Mouse (Mus musculus) liver (tissue): ENCODE results near the gene Nwd1.
"Not testable (repeated sequence)": the region's sequence is repeated elsewhere in the genome, so short reads cannot be mapped to it uniquely, and the experiment has no call there.

Source experiments
- DNase-seq: peaks from one replicate; pipeline ENCODE4 v3.0.0-alpha.2; 2020; ENCODE audit warnings: mixed read lengths

The Nwd1 gene

DNA sequence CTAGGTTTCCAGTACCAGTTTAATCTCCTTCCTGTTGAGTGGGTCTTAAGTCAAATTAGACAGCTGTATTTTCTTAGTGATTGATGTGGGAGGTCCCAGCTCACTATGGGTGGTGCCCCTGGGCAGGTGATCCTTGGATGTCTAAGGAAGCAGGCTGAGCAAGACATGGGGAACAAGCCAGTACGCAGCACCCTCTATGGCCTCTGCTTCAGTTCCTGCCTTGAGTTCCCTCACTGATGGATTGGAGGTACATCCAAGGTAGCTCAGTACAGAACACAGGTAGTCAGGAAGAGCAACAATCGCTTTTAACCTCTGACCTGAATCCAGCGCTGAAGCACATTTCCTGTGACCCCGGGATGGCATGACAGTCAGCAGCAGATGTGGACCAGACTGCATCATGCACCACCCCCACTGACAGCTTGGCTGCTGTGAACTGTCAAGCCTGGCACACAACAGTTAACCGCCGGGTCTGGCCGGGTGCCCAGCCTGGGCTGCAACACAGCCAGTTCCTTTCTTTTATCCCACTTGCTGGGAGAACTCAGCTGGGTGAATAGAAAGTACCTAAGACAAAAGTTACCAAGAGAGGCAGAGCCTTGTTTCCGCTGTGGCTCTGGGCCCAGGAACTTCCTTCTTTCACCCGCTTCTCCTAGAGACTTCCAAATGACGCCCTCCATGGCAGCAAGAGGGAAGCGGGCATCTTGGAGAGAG, at the start of gene Nwd1:
TSS of gene Nwd1 (plus strand) at position 652 of the 708 bp plus-strand sequence.
- peak; percentile 44 for DNase-seq

GRCm38 (mm10) chr8:72642885-72643284, 3.6 kb upstream of the Nwd1 start:
- no peak for DNase-seq

DNA sequence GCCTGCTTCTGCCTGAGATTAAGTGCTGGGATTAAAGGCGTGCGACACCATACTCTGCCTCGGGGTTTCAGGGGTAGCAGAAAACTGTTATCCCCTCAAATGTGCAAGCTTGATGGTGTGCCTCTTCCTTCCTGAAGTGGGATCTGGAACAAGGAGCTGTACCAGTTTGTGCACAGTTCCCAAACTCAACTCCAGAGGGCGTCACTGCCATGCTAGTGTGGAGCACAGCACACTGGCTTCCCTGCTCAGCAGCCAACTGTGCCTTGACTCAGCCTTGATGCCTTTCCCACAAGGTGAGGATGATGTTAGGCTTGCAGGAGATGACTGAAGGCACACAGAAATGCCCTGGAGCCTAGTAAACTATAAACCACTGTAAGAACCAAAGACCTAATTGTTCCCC, 1.9 kb upstream of the Nwd1 start:
- DNase-seq: peak; percentile 14

DNA sequence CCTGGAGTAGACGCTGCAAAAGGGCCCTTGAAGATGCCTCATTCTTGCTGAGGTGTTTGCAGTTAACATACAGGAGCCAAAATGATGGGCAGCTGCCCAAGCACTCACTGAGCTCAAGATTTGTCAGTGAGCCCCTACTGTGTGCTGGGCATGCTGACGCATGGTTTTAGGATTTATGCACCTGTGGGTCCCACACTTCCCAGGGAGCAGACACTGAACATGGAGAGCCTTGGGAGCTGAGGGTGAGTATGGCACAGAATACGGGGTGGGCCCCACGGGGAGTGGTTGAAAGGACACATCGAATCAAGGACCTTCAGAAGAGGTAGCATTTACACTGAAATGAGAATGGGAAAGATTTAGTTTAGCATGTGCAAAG, 245 bp downstream of the Nwd1 start:
- DNase-seq: no peak

DNA sequence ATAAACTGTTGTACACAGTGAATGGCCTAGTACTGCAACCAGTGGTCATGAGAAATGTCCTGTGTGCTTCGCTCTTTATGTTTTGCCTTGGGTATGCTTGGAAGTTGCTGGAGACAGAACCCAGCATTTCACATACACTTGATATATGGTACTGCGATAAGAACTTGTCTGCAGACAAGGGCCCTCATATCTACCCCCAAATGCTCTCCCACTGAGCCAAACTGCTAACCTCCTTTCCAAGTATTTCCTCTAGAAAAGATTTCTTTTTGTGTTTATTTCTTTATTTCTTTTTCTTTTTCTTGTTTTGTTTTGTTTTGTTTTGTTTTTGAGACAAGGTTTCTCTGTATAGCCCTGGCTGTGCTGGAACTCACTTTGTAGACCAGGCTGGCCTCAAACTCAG, 4.2 kb downstream of the Nwd1 start:
- DNase-seq: no peak

DNA sequence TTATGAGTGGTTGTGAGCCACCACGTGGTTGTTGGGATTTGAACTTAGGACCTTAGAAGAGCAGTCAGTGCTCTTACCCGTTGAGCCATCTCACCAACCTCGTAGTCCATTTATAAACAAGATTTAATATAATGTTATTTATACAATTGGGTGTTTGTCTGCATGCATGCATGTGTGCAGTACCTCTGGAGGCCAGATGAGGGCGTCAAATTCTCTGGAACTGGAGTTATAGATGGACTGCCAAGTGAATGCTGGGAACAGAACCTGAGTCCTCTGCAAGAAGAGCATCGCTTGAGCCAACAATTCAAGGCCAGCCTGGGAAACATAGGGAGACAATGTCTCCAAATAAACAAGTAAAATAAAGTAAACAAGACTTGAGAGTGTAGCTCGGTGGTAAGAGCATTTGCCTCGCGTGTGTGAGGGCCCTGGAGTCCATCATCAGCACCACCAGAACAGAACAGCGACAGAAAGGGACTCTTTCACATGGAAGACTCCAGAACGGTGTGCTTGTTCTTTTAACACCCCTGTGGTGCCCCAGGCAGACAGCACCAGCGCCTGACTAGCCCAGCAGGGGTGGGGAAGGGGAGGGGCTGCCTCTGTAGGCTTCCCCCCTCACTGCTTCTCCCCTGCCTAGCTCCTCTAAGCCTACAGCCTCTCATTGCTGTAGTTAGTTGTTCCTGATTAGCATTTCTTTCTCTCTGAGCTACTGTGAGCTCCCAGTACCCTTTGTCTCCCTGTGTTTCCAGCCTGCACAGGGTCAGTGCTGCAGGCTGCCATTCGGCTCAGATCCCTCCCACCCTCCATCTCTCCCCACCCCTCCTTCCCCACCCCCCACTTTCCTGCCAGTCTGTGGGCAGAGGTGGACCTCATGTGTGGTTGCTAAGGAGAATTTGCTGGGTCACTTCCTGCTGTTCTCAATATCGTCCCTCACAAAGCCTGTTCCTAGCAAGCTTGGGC, 8.3 kb downstream of the Nwd1 start:
- DNase-seq: peak; percentile 39

- DNase-seq: no peak
These were observed 9.0 kb downstream of the Nwd1 start for GRCm38 (mm10) chr8:72655522-72655912.

DNA sequence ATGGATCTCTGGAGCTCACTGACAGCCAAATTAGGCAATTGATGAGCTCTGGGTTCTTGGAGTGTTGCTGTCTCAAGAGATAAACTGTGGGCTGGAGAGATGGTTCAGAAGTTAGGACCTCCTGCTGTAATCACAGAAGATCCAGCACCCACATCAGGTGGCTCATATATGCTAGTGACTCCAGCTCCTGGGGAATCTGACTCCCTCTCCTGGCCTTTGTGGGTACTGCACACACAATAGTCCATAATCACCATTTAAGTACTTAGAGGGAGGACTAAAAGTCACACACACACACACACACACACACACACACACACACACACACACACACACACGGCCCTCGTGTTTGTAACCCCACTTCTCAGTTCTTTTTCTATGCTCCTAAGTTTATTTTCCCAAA, 13.5 kb downstream of the Nwd1 start:
- DNase-seq: no peak

DNA sequence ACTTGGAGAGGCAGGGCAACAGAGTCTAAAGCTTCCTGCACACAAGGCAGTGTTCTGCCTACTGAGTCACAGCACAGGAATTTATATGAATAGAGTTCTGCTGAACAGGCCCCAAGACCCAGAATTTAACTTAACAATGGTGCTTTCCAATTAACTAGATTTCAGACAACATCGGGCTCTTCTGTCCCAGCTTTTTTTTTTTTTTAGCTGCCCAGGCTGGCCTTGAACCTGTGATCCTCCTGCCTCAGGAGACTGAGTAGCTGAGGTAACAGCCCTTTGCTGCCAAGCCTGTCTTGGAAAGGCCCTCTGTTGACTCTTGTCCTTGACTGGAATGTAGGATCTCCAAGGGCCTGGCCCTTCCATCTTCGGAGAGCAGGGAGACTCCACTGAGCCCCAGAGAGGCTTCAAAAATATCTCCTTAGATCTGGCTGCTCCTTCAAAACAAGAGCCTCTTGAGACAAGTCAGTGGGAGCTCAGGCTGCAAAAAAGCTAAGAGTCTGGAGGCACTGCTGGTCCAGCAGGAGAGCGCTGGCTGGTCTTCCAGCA, 17.7 kb downstream of the Nwd1 start:
- DNase-seq: no peak

GRCm38 (mm10) chr8:72664757-72665156, 18.2 kb downstream of the Nwd1 start:
- peak; percentile 23 for DNase-seq

DNA sequence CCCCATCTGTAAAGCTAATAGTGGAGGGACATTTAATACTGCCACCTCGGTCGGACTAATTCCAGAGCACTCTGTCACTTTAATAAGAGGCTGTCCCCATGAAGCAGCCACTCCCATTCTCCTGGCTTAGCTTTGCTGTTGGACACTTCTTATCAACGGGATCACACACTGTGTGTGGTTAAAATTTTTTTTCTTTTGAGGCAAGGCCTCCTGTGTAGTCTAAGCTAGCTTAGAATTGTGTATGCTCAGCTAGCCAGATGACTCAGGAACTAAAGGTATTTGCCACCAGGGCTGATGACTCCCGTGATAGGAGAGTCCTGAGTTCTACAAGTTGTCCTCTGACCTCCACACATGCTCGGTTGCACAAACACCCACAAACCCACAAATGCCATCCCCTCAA, 18.9 kb downstream of the Nwd1 start:
- peak; percentile 32 for DNase-seq

DNA sequence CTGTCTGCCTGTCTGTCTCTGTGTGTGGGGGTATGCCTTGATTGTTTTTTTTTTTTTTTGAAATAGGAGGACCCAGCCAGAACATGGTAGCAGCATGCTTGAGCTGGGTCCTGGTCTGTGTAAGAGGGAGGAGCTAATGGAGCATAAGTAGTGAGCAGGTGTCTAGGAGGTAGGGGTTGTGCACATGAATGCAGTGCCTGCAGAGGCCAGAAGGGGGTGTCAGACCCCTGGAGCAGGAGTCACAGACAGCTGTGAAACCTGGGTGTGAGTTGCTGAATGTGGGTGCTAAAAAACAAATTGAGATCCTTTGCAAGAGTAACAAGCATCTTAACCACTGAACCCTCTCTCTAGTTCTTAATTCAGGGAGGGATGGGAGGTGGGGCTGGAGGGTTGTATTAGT, 22.4 kb downstream of the Nwd1 start:
- DNase-seq: no peak

GRCm38 (mm10) chr8:72672802-72673201, 26.3 kb downstream of the Nwd1 start:
- no peak for DNase-seq

DNA sequence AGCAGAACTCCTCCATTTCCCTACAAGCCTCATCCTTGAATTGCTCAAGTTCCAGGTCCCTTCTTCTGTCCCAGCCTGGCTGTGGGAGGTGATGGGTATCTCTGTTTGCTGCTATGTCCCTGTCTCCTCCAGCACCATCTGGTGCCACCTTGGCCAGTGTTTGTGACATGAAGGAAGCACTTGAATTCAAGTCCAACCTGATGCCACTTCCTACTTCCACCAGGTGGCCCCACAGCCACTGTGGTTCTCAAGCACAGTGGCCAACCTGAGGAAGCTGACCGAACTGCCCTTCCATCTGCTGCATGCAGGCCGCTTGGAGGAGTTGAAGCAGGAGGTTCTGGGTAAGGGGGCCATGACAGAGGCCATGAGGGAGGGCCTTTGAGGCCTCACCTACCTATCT, 27.7 kb downstream of the Nwd1 start:
- DNase-seq: no peak

DNA sequence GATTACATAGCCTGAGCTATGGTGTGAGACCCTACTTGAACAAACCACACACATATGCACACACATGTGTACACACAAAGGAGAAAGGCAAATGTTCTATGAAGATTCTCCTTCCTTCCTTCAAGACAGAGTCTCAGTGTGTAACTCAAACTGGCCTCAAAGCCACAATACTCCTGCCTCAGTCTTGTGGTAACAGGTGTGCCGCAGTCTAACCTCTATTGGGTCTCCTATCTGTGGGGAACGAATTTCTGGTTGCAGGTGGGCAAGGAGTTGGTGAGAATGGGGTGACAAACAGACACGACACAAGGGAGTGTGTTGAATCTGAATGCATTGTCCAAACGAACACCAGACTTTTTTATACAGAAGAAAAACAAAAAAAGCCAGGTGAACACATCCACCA, 29.9 kb downstream of the Nwd1 start:
- DNase-seq: no peak

DNA sequence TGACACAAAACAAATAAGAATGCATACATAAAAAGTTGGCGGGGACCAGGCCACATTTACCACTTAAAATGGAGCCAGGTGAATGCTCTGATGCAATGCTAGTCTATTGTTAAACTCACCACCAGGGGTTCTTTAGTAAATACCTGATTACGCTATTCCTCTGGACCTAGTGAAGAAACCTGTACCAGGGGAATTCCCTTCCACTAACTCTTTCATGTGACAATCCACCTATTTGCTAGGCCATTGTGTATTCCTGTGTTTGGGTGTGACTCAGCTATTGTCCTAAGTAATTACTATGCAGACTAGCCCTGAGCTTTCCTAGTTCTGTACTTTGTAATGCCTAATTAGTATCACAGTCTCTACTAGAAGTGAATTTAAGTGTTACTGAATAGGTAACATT, 30.3 kb downstream of the Nwd1 start:
- not testable (repeated sequence) for DNase-seq

DNA sequence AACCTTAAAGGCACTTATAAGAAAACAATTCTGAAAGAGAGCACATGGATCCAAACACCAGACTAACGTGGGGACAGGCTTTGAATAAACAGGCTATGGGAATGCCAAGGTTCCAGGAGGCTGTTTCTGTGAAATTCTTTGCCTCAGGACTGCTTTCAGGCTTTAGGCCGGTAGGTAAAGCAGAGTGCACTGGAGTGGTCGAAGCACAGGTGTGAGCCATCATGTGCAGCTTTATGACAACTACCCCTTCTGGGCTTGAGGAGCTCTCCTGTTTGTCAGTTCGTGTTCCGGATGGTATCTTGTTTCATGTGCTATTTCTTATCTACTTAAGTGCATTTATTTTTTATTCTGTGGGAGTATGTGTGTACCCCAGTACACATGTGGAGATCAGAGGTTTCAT, 30.8 kb downstream of the Nwd1 start:
- DNase-seq: no peak

DNA sequence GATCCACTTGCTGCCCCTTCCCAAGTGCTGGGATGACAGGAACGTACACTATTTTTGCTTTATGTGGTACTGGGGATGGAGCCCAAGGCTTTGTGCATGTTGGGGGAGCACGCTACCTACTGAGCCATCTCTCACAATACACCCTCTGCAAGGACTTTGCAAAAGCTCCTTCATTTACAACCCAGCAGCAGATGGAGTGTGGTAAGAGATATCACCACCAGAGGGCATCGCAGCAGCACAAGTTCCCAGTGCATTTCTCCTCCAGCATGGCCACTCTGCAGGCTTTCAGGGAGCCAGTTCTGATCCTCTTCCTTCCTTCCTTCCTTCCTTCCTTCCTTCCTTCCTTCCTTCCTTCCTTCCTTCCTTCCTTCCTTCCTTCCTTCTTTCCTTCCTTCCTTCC, 33.6 kb downstream of the Nwd1 start:
- DNase-seq: peak; percentile 51

- DNase-seq: no peak
These were observed 35.7 kb downstream of the Nwd1 start for GRCm38 (mm10) chr8:72682051-72682687.

GRCm38 (mm10) chr8:72683010-72683521, 36.6 kb downstream of the Nwd1 start:
- DNase-seq: no peak

DNA sequence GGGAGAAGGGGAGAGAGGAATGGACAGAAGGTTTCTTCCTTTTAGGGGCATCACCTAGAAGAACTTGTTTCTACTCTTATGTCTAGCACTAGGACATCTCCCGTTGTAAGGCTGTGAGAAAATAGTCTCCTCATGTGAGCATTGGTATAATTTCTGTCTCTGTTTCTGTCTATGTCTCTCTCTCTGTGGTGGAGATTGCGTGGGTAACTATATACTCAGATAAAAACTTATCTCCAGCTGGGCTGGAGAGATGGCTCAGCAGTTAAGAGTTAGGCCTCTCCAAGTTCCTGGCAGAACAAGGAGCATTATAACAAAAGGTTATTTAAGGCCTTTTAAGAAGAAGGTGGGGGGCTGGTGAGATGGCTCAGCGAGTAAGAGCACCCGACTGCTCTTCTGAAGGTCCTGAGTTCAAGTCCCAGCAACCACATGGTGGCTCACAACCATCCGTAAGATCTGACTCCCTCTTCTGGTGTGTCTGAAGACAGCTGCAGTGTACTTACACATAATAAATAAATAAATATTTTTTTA, 37.1 kb downstream of the Nwd1 start:
- DNase-seq: not testable (repeated sequence)

GRCm38 (mm10) chr8:72698349-72698926, 51.9 kb downstream of the Nwd1 start:
- no peak for DNase-seq
